Mouse (Mus musculus): ENCODE measurements around the gene Il2ra.
A peak's percentile ranks its signal among the peaks of the same experiment; 100 is the strongest.
"Not testable (repeated sequence)": the region's sequence is repeated elsewhere in the genome, so short reads cannot be mapped to it uniquely, and the experiment has no call there.

Il2ra gene

DNA sequence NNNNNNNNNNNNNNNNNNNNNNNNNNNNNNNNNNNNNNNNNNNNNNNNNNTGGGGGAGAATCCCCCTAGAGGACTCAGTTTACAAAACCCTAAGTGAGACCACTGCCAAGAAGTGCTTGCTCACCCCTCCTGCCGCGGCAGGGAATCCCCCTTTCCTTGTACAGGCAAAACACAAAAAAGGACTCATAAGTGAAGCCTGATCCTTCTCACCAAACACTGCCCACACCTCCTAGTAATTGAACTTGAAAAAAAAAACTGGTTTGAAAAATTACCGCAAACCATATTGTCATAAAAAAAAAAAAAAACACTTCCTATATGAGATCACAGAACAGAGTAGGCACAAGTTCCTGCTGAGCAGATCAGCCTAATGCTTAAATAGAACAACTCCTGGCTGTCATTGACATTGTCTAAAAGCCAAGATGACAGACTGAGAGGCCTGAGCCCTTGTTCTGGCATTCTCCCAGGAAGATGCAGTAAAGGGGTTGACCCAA, at the start of gene Il2ra:
Gene Il2ra (plus strand): TSS at position 357 of the 491 bp plus-strand sequence.
- no peak for DNase-seq (ENCODE audit: low spot score)

DNA sequence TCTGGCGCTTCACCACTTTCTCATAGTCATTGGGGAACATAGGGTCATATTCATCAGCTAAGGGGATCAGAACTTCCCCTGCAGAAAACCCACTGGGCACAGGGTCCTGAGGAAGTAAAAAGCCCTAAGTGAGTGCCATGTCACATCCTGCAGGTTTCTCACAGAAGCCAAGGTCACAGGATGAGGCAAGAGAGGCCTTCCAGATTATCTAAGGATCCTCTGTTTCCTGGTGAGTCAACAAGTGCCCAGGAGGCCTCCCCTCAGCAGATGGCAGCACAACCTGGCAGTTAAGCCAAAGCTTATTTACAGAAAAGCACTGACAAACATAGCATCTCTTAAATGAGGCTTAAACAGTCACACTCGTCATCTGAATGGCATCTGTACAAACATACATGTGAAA, 45.9 kb upstream of the Il2ra start:
- no peak for DNase-seq (ENCODE audit: low spot score)

DNA sequence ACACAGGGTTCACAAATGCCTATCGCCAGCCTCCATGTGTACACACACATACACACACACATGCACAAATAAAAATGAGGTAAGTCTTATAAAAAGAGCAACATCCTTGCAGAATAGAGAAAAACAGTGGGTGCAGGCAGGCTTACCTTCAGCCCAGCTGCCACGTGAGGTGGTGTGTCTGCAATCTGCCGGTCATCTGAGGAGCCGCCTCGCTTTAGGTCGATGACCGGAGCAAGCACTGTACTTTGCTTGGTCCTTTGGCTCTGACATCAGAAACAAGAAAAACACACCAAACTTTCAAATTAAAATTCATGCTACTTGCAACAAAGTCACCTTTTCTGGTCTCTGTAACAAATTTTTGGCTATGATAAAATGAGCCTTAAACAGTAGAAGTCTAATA, 44.7 kb upstream of the Il2ra start:
- DNase-seq (ENCODE audit: low spot score), result no peak

DNA sequence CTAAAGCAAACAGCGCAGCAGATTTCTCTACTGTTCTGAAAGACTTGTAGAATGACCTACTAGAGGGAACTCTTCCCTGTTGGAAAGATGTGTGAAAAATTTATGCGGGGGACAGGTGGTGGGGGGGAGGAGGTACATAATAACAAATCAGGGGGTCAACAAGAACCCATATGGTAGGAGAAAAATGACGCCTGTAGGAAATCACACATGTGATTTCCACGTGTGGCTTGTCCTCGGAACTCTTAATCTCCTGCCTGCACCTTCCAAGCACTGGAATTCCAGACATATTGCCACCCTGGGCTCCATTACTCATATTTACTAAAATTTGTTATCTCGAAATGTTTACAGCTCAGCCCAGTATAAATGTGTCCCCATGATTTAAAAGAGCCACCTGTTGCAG, 40.8 kb upstream of the Il2ra start:
- DNase-seq (ENCODE audit: low spot score), result no peak

DNA sequence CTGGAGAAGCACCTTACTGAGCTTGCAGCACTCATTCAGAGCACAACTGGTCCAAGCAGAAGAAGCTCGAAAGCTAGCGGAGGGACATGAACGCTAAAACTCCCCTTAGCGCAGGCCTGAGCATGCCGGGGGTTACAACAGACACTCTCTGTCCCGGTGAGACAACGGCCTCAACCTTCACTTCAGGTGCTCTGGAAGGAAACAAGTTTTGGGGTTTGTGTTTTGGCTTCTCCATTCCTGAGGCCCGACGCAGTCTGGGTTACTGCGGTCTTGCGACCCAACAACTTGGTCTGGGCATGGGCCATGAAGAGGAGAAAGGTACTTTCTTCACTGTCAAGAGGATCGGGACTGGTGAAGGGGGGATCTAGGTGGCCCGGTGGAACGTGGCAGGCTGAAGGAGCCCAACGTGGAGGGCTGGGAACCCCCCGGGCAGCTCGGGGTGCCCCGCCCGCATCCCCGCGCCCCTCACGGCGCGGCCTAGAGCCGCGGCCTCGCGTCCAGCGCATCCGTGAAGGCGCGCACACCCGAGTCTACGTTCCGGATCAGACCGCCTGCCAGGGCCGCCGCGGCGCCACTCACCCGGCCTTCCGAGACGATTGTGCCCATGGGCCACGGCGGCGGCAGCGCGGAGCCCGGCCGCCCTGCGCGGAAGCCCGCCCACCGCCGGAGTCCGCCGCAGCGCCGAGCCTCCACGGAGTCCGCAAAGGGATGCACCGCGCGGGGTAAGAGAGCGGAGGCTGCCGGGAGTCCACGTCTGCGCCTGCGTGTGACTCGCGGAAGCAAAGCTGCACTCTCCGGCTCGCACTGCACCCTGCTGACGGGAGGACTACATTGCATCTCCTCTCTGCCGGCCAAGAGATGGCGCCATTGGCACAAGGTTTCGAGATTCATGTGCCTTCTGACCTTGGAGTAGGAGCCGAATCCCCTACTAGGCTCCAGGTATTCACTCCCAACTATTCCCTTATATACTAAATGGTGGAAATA, 39.8 kb upstream of the Il2ra start:
- peak; percentile 94 for DNase-seq (ENCODE audit: low spot score)

DNA sequence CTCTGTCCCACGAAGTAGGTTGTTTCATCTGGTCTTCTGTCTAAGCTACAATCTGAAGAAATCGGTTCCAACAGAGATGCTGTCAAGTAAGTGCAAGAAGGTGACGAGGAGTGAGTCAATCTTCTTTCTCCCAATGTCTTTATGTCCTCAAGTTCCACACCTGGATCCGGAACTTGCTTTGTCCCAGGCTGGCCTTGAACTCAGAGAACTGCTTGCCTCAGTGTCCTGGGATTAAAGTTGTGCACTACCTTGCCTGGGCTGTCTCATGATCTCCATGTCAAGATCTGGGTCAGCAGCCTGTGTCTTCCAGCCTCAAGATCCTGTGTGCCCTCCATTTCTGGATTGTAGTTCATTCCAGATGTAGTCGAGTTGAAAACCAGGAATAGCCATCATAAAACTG, 38.6 kb upstream of the Il2ra start, which contains the start of gene Rbm17:
Gene Rbm17 (minus strand): TSS at position 101 of the 400 bp plus-strand sequence.
- no peak for DNase-seq (ENCODE audit: low spot score)

DNA sequence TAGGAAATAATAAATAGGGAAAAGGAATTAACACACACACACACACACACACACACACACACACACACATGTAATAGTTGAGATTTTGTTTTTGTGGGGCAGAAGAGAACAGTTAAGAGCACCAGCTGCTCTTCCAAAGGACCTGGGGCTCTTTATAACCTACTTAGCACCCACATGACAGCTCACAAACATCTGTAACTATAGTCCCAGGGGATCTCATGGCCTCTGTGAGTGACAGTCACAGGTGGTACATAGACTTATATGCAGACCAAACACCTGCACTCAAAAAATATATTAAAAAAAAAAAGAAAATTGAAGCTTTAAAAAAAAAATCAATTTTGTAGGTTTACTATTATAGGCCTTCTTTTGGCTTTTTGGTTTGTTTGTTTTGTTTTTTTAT, 37.7 kb upstream of the Il2ra start:
- DNase-seq (ENCODE audit: low spot score), result no peak

DNA sequence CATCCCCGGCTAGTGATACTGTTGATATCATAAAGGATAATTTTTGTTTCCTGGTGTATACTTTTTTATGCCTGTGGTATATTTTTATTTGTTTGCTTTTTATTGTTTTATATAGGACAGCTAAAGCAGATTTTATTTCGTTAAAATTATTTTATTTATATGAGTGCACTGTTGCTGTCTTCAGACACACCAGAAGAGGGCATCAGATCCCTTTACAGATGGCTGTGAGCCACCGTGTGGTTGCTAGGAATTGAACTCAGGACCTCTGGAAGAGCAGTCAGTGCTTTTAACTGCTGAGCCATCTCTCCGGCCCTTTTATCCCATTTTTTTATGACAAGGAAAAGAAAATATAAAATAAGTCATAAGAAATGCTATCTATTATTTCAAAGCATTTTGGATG, 35.9 kb upstream of the Il2ra start:
- not testable (repeated sequence) for DNase-seq (ENCODE audit: low spot score)

DNA sequence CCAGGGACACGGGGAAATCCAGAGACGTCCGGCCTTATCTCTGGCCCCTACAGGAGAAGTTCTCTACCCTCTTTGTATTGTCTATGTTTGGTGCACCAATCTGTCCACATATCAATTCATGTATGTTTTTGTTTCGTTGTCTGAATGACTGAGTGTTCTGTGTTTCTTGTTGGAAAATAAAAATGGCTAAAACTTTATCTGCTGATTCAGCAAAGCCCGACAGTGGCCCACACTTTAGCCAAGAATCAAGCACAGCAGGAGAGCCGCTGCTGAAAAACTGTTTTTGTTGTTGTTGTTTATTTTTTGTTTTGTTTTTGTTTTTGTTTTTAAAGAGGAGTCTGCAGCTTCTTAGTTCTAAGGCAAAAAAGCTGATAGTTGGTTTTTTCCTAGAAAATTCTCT, 29.7 kb upstream of the Il2ra start:
- DNase-seq (ENCODE audit: low spot score), result not testable (repeated sequence)

DNA sequence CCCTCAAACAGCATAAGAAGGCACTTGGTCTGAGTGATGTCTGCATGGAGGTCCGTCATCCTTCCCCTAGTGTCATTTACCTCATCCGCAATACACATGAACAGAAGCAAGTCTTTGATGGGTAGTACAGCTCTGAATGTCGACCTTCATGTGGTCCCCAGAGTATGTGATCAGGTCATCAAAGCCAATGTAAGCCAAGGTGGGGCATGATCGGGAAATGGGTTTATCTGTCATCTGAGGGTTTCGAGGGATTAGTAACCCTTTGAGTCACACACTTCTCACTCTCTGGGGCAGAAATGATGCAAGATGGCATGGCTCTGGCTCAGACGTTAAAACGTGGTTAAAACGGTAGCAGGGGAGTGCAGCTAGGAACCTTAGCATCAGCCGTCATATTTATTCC, 25.8 kb upstream of the Il2ra start:
- no peak for DNase-seq (ENCODE audit: low spot score)

DNA sequence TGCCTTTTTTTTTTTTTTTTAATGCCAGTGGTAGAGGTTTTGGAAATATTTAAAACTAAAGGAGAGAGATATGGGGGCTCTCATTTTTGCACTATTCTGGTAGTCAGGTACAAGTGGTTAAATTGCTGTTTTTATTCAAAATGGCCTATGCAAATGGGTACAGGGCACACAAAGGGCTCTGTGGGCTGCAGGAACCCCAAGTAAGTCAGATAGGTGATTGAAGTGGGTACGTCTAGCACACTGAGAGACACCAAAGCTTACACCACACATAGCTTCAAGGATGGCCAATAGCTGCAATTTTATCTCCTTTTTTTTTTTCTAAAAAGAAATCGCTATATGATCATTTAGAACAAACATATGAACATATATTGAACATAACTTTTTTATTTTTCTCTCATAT, 23.0 kb upstream of the Il2ra start:
- DNase-seq (ENCODE audit: low spot score), result no peak

DNA sequence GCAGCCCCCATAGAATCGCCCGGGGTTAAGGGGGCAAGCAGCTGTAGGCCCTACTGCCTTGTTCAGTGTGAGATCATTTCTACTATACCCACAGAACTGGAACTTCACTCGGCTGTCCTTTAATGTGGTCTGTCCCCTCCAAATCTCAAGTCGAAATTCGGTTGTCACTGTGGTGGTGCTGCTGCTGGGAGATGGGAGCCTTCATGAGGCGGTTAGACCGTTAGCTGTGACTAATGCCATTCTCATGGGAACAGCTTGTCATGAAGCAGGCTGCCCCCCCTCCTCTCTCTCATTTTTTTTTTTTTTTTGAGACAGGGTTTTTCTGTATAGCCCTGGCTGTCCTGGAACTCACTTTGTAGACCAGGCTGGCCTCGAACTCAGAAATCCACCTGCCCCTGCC, 19.4 kb upstream of the Il2ra start:
- DNase-seq (ENCODE audit: low spot score), result no peak

DNA sequence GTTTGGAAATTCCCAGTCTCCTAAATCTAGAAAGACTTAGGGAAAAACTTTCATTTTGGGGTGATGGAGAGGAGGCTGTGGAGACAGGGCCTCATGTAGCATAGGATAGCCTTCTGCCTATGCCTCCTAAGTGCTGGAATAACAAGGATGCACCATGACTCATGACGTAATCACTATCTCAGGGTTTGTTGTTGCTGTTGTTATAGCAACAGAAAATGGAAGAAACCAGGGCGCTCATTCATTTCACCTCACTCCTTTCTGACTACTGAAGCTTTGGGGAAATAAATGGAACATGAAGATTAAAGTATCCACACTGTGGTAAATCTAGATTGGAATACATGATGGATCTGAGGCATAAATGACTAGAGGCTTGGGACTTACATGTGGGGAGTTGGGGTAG, 18.9 kb upstream of the Il2ra start:
- DNase-seq (ENCODE audit: low spot score), result no peak

DNA sequence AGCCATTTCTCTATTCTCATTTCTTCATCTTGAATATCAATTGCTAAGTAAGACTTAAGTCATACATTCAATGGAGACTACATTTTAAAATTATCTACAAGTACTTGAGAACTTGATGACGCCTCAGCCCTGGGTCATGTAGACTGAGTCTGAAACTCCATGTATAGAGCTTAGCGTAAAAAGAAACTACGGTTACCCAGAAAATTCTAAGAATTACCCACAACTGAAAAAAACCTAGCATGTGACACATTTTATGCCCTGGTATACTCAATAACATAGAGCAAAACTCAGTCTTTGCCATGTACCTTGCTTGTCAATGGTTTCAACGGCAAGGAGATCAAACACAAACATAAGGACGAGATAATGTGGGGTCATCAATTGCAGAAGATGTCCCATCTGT, 16.7 kb upstream of the Il2ra start, which contains the start of gene Gm17490:
Gene Gm17490 (minus strand): TSS at position 375 of the 400 bp plus-strand sequence.
- DNase-seq (ENCODE audit: low spot score), result no peak

DNA sequence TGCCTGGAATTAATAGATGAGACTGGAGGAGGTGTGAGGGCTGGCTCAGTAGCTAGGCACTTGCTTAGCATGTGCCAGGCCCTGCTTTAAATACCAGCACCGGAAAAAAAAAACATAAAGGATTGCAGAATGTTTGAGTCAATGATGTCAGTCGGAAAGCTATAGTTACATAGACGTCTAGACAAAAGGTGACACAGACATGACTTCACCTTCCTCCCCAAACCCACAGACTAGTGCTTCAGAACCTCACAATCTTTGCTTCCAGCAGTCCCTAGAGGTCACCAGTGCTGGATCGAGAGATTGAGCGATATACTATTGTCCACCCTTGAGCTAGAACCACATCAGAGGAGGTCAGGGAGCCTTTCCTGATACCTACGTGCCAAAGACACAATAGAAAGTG, 7.6 kb upstream of the Il2ra start:
- DNase-seq (ENCODE audit: low spot score), result no peak

DNA sequence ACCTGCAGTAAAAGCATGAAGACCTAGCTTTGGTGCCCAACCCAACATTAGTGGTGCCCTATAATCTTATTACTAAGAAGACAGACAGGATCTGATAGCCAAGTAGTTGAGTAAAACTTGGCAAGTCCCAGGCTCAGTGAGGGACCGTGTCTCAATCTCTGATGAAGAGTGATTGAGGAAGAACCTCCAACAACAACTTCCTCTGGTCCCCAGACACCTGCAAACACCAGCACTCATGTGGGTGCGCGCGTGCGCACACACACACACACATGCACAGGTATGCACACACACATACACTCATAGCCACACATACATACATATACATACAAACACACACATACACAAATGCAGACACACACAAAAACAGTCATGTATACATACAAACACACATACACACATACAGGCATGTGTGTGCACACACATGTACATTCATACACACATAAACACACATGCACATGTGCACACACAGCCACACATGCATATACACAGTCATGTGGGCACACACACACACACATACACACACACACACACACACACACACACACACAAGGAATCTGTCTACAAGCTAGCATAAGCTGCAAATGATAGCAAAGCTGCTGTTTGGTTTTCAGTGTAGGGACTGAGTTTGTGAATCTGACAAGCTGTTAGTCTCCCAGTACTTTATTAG, 7.0 kb upstream of the Il2ra start:
- no peak for DNase-seq (ENCODE audit: low spot score)

DNA sequence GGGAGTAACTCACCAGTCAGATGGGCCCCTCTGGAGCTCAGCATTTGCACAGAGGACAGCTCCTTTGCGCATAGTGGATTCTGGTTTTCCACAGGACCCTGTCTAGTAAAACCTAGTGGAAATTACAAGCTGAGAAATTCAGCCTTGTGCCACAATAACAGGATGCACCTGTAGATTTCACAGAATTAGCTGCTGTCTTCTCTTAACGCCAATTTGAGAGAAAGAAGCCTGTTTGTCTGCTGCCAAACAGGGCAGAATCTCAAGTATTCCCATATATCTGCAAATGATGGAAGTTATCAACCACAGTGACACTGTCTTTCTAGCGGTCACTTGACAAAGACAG, 6.5 kb upstream of the Il2ra start:
- no peak for DNase-seq (ENCODE audit: low spot score)

DNA sequence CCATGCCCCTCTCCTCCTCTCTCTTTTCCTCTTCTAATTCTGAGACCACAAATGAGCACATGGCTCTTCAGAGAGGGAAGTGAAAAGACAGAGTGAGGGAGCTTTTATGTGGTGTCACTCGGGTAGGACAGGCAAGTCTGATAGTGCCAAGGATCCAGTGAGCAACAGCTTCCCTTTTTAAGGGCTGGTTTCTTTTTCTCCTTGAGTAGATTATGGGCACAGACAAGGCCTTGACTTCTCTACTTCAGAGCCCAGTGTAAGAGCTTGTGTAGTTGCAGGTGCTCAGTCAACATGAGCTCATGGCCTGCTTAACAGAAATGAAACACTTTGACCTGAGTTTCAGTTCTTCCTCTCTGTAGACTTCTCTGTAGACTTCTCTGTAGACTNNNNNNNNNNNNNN, 5.5 kb upstream of the Il2ra start:
- DNase-seq (ENCODE audit: low spot score), result no peak

DNA sequence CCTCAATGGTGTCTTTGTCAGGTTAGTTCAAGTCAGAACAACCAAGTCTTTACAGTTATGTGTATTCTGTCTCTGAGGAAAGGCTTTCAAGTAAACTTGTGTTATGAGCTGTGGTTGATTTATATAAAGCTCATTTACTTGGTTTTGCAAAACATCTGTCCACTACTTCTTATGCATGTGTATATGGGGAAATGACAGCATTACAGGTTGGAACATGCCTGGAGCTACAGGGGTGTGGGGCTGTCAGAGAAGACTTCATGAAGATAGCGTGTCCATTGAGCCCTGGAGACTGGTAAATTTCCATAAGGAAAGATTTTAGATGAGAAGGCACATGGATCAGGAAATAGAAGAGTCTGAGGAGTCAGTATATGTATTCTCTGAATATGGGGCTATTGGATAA, 1.4 kb downstream of the Il2ra start:
- DNase-seq (ENCODE audit: low spot score), result no peak

DNA sequence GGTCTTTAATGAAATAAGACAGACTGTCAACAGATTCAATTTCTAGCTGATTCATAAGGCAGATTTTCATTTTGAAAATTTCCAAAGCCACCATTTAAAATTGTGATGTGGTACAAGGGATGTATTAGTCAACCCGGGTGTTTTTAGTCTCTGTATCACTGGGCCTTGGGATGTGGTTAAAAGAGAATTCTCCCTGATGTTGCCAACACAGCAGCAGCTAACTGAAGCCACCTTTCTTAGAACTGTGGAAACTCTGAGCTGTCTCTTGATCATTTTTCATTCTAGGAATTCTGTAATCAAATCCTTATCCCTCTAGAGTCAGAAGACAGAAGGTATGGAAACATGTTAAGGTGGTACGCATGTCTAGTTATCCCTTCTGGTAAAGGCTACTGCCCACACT, 2.7 kb downstream of the Il2ra start:
- DNase-seq (ENCODE audit: low spot score), result no peak

DNA sequence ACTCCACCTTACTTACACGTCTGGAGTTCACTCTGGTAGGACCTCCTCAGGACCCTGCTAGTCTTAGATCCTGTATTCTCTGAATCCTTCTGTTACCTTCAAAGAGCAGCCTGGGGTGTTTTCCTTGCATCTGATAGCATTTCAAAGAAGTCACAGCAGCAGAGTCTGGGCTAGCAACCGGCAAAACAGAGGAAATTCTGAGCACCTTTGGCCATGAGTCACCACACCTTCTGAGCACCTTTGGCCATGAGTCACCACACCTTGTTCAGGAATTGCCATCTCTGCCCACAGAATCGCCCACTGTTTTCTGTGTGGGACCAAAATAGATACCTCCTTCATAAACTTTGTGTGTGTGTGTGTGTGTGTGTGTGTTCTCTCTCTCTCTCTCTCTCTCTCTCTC, 8.9 kb downstream of the Il2ra start:
- no peak for DNase-seq (ENCODE audit: low spot score)

DNA sequence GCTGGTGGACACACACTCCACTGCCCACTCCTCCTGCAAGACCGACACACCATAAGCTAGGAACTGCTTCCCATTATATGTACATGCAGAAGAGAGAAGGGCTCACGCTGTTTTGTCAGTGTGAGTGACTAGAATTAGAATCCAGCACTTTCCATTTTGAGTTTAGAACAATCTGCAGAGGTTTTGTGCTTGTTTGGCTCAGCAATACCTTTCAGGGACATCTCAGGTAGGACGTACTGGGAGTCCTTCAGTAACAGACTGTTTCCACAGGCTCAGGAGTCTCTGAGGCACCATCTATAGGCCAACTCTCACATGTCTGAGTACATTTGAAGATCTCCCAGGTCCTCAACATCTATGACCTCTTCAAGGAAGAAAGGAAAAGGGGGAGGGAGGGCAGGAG, 9.6 kb downstream of the Il2ra start:
- no peak for DNase-seq (ENCODE audit: low spot score)

DNA sequence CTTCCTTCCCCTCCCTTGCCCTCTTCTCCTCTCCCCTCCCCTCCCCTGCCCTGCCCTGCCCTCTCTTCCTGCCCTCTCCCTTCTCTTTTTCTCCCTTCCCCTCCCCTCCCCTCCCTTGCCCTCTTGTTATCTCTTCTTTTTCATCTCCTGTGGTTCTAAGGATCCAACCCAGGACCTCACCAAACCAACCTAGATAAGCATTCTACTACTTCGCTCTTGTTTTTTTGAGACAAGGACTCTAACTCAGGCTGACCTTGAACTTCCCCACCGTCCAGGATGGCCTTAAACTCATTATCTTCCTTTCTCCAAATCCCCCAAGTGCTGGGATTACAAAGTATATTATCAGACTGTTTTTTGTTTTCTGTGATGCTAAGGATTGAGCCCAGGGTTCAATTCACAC, 10.2 kb downstream of the Il2ra start:
- DNase-seq (ENCODE audit: low spot score), result no peak

All from layer of hippocampus, adult 9-10 months (tissue).